Mouse (Mus musculus): ENCODE results near the gene Csn1s2a. TPM values are rescaled to one million over a fixed set of nuclear protein-coding genes. Genes with fewer than 3 reads are reported as not detected.

Csn1s2a gene
- not detected in 2 replicates for polyA plus RNA-seq (2012; rRNA removed; ENCODE audit: low replicate concordance)

GRCm38 (mm10) chr5:87774267-87774666 is at the start of gene Csn1s2a:
Gene Csn1s2a, plus strand, starts transcription at chr5:87774567.

DNA sequence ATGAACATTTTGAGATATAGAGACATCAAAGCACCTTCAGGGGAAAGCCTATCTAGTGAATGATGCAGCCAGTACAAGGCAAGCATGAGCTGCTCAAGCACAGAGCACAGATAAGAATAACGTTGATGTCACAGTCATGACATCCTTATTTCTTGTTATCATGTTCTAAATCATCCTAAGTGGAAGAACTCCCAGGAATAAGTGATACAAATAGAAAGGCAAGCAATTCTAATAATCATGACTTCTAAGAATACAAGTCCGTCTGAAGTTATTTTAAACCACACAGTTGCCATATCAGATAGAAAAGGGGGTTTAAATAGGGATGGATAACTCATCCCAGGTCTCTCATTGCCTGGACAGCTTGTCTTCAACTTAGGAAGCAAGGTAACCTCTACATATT is 33.4 kb downstream of the Csn1s2a start, which contains the start of gene Csn1s2b:
TSS of gene Csn1s2b (plus strand) at position 301 of the 400 bp plus-strand sequence.

GRCm38 (mm10) chr5:87825386-87825785 is 51.0 kb downstream of the Csn1s2a start, which contains the start of gene Prr27:
Gene Prr27, plus strand, starts transcription at chr5:87825686.

Other genes starting within 250 kb of the Csn1s2a start
- gene Sult1b1, start 236.4 kb upstream of the Csn1s2a start, polyA plus RNA-seq (2012; rRNA removed; ENCODE audit: low replicate concordance) = 3.5 and 3.6 TPM in 2 replicates
- gene Sult1d1, start 205.5 kb upstream of the Csn1s2a start, polyA plus RNA-seq (2012; rRNA removed; ENCODE audit: low replicate concordance) = 0.85 and 1.2 TPM in 2 replicates
- not detected in 2 replicates for gene Sult1e1, start 183.0 kb upstream of the Csn1s2a start, polyA plus RNA-seq (2012; rRNA removed; ENCODE audit: low replicate concordance)
- gene Csn1s1, start 108.4 kb upstream of the Csn1s2a start, polyA plus RNA-seq (2012; rRNA removed; ENCODE audit: low replicate concordance) = not detected in 2 replicates
- not detected in 2 replicates for gene Csn2, start 74.9 kb upstream of the Csn1s2a start, polyA plus RNA-seq (2012; rRNA removed; ENCODE audit: low replicate concordance)
- not detected in 2 replicates for gene Csn1s2b, start 33.5 kb downstream of the Csn1s2a start, polyA plus RNA-seq (2012; rRNA removed; ENCODE audit: low replicate concordance)
- gene Prr27, start 51.1 kb downstream of the Csn1s2a start, polyA plus RNA-seq (2012; rRNA removed; ENCODE audit: low replicate concordance) = not detected in 2 replicates
- gene Odam, start 110.5 kb downstream of the Csn1s2a start, polyA plus RNA-seq (2012; rRNA removed; ENCODE audit: low replicate concordance) = not detected in 2 replicates
- not detected in 2 replicates for gene Csn3, start 151.0 kb downstream of the Csn1s2a start, polyA plus RNA-seq (2012; rRNA removed; ENCODE audit: low replicate concordance)
- gene 2310003L06Rik, start 194.9 kb downstream of the Csn1s2a start, polyA plus RNA-seq (2012; rRNA removed; ENCODE audit: low replicate concordance) = not detected in 2 replicates
- gene Gm28434, start 194.9 kb downstream of the Csn1s2a start, polyA plus RNA-seq (2012; rRNA removed; ENCODE audit: low replicate concordance) = not detected in 2 replicates
- gene Cabs1, start 204.9 kb downstream of the Csn1s2a start, polyA plus RNA-seq (2012; rRNA removed; ENCODE audit: low replicate concordance) = not detected in 2 replicates
- not detected in 2 replicates for gene Smr3a, start 228.0 kb downstream of the Csn1s2a start, polyA plus RNA-seq (2012; rRNA removed; ENCODE audit: low replicate concordance)

All from duodenum, adult 2 months (tissue).